Mouse (Mus musculus) kidney, postnatal 0 days (tissue): ENCODE measurements at regions not wholly inside any gene's neighbourhood (a gene's known extent, or its start where the extent isn't known, plus 50 kb on each side); places are given as distances from the start of the nearest gene placed in this dataset.
A peak's percentile ranks its signal among the peaks of the same experiment; 100 is the strongest.

ENCODE experiments used
- ATAC-seq: fragments of 200-750 bp; cut with Nextera tagmentation; replicated peaks from 2 replicates; pipeline ENCODE4 v1.8.0; 2017; ENCODE audit warnings: low read depth, moderate number of reproducible peaks, moderate TSS enrichment, moderate library complexity; ENCODE audit not compliant: low FRiP score
- DNase-seq: peaks from one replicate; pipeline ENCODE4 v3.0.0-alpha.2; 2016; ENCODE audit warnings: low spot score
- H3K27ac ChIP-seq: fragments of 300-500 bp; sonication (generic); 2 replicates; pipeline ENCODE4 v1.5.1; 2014; ENCODE audit warnings: mild to moderate bottlenecking
- H3K27me3 ChIP-seq: fragments of 300-500 bp; sonication (generic); 2 replicates; pipeline ENCODE4 v1.6.1; 2014; ENCODE audit warnings: low read length, mixed read lengths; ENCODE audit not compliant: insufficient read depth
- H3K36me3 ChIP-seq: fragments of 300-500 bp; sonication (generic); 2 replicates; pipeline ENCODE4 v1.6.1; 2014; ENCODE audit warnings: low read length, mixed read lengths; ENCODE audit not compliant: insufficient read depth
- H3K4me1 ChIP-seq: fragments of 300-500 bp; sonication (generic); replicated peaks from 2 replicates; pipeline ENCODE4 v1.6.1; 2014; ENCODE audit warnings: antibody characterized with exemption, low read length, mixed read lengths; ENCODE audit not compliant: insufficient read depth
- H3K4me2 ChIP-seq: fragments of 300-500 bp; sonication (generic); 2 replicates; pipeline ENCODE4 v1.6.1; 2014; ENCODE audit warnings: mild to moderate bottlenecking, low read length, moderate library complexity, mixed read lengths
- H3K4me3 ChIP-seq: fragments of 300-500 bp; sonication (generic); replicated peaks from 2 replicates; pipeline ENCODE4 v1.5.1; 2014; ENCODE audit warnings: low read depth, low read length
- H3K9ac ChIP-seq: fragments of 300-500 bp; sonication (generic); 2 replicates; pipeline ENCODE4 v1.6.1; 2014; ENCODE audit warnings: low read depth, low read length
- H3K9me3 ChIP-seq: fragments of 300-500 bp; sonication (generic); replicated peaks from 2 replicates; pipeline ENCODE4 v1.6.1; 2016; ENCODE audit warnings: low read length, inconsistent platforms, mixed read lengths
- CTCF ChIP-seq: IDR thresholded peaks from 2 replicates; pipeline ENCODE4 v1.5.1; 2016; ENCODE audit warnings: antibody characterized with exemption, low read depth, mild to moderate bottlenecking, moderate library complexity
- WGBS: fragments of 180-500 bp; shearing (Covaris S2); extraction: QIAGEN DNeasy Blood & Tissue Kit; methylation state at CpG from one replicate; pipeline ENCODE4 v1.1.7; 2014; 5-methylcytosine and 5-hydroxymethylcytosine counted together

- TF ChIP-seq CTCF, result no peak
- ATAC-seq, result no peak
- Histone ChIP-seq H3K36me3 (no peaks in the 10 kb centered on the region), H3K4me2 (no peak overlapping the region), H3K4me1 (no peaks in the 10 kb centered on the region), H3K27me3 (no peaks in the 10 kb centered on the region), H3K4me3 (no peak overlapping the region), H3K9ac (no peak overlapping the region), H3K9me3 (no peaks in the 10 kb centered on the region), H3K27ac (no peak overlapping the region)
- no peak for DNase-seq
- WGBS, result 69% methylated on average over 2 of the region's 2 CpGs
These were observed 193.5 kb downstream of the Tmsb4x start for GRCm38 (mm10) chrX:167015602-167016001.

- no peak for TF ChIP-seq CTCF
- H3K9me3 ChIP-seq, result no peaks in the 10 kb centered on the region
- H3K27ac ChIP-seq, result no peak overlapping the region
- WGBS, result 66% methylated on average over 2 of the region's 2 CpGs
- no peak overlapping the region for H3K4me2 ChIP-seq
- no peaks in the 10 kb centered on the region for H3K4me1 ChIP-seq
- no peaks in the 10 kb centered on the region for H3K36me3 ChIP-seq
- no peaks in the 10 kb centered on the region for H3K27me3 ChIP-seq
- ATAC-seq, result no peak
- H3K9ac ChIP-seq, result no peak overlapping the region
- H3K4me3 ChIP-seq, result no peak overlapping the region
- DNase-seq, result peak; percentile 70
These were observed 194.8 kb downstream of the Tmsb4x start for GRCm38 (mm10) chrX:167014322-167014721.

- Histone ChIP-seq H3K36me3 (no peaks in the 10 kb centered on the region), H3K4me1 (no peaks in the 10 kb centered on the region), H3K4me2 (no peak overlapping the region), H3K27ac (no peak overlapping the region), H3K27me3 (no peaks in the 10 kb centered on the region; the same call in 1 of the 2 replicates), H3K4me3 (no peak overlapping the region), H3K9me3 (no peaks in the 10 kb centered on the region), H3K9ac (no peak overlapping the region)
- DNase-seq (no peak), ATAC-seq (no peak)
- 68% methylated on average over 4 of the region's 4 CpGs for WGBS
- no peak for TF ChIP-seq CTCF
These were observed 196.2 kb downstream of the Tmsb4x start for GRCm38 (mm10) chrX:167012891-167013290.

GRCm38 (mm10) chrX:167011977-167012542 lies 197.1 kb downstream of the Tmsb4x start:
- WGBS, result 58% methylated on average over 1 of the region's 1 CpGs
- no peak overlapping the region for H3K9ac ChIP-seq
- H3K9me3 ChIP-seq, result no peaks in the 10 kb centered on the region
- ATAC-seq (no peak), DNase-seq (no peak)
- H3K4me3 ChIP-seq, result no peak overlapping the region
- no peak overlapping the region for H3K4me2 ChIP-seq
- H3K36me3 ChIP-seq, result no peaks in the 10 kb centered on the region
- no peak overlapping the region for H3K27ac ChIP-seq
- TF ChIP-seq CTCF, result no peak
- no peaks in the 10 kb centered on the region for H3K4me1 ChIP-seq
- no peaks in the 10 kb centered on the region; the same call in 1 of the 2 replicates for H3K27me3 ChIP-seq

- H3K27ac ChIP-seq, result no peak overlapping the region
- peak; percentile 19 for DNase-seq
- 68% methylated on average over 4 of the region's 4 CpGs for WGBS
- H3K36me3 ChIP-seq, result no peaks in the 10 kb centered on the region
- ATAC-seq, result no peak
- no peaks in the 10 kb centered on the region for H3K27me3 ChIP-seq
- H3K4me3 ChIP-seq, result no peak overlapping the region
- H3K4me2 ChIP-seq, result no peak overlapping the region
- no peak for TF ChIP-seq CTCF
- H3K9ac ChIP-seq, result no peak overlapping the region
- H3K9me3 ChIP-seq, result no peaks in the 10 kb centered on the region
- no peaks in the 10 kb centered on the region for H3K4me1 ChIP-seq
These were observed 213.3 kb downstream of the Tmsb4x start for GRCm38 (mm10) chrX:166995855-166996254.

- Histone ChIP-seq H3K36me3 (no peaks in the 10 kb centered on the region), H3K9me3 (no peaks in the 10 kb centered on the region), H3K9ac (no peak overlapping the region), H3K27ac (peak overlapping the region; percentile 42; the same call in 1 of the 2 replicates), H3K4me2 (no peak overlapping the region), H3K4me3 (no peak overlapping the region), H3K27me3 (no peaks in the 10 kb centered on the region), H3K4me1 (no peaks in the 10 kb centered on the region)
- 59% methylated on average over 6 of the region's 6 CpGs for WGBS
- DNase-seq, result peak; percentile 64
- ATAC-seq, result no peak
- TF ChIP-seq CTCF, result no peak
These were observed 228.1 kb downstream of the Tmsb4x start for GRCm38 (mm10) chrX:166981003-166981402.

- Histone ChIP-seq H3K27me3 (no peaks in the 10 kb centered on the region), H3K27ac (peak overlapping the region; percentile 42; the same call in 1 of the 2 replicates), H3K4me1 (no peaks in the 10 kb centered on the region), H3K4me2 (no peak overlapping the region), H3K36me3 (no peaks in the 10 kb centered on the region), H3K4me3 (no peak overlapping the region), H3K9ac (no peak overlapping the region), H3K9me3 (no peaks in the 10 kb centered on the region)
- ATAC-seq, result no peak
- no peak for TF ChIP-seq CTCF
- DNase-seq, result peak; percentile 52
- WGBS, result 69% methylated on average over 4 of the region's 4 CpGs
These were observed 228.6 kb downstream of the Tmsb4x start for GRCm38 (mm10) chrX:166980504-166980903.
